Mouse (Mus musculus) yolk sac, embryonic 10.5 days (tissue): ENCODE measurements at regions not wholly inside any gene's neighbourhood (a gene's known extent, or its start where the extent isn't known, plus 50 kb on each side); places are given as distances from the start of the nearest gene placed in this dataset.
A peak's percentile ranks its signal among the peaks of the same experiment; 100 is the strongest.
"Not testable (repeated sequence)": the region's sequence is repeated elsewhere in the genome, so short reads cannot be mapped to it uniquely, and the experiment has no call there.

Source experiments
- DNase-seq: peaks from one replicate; pipeline ENCODE4 v3.0.0-alpha.2; 2017; ENCODE audit warnings: low spot score

DNA sequence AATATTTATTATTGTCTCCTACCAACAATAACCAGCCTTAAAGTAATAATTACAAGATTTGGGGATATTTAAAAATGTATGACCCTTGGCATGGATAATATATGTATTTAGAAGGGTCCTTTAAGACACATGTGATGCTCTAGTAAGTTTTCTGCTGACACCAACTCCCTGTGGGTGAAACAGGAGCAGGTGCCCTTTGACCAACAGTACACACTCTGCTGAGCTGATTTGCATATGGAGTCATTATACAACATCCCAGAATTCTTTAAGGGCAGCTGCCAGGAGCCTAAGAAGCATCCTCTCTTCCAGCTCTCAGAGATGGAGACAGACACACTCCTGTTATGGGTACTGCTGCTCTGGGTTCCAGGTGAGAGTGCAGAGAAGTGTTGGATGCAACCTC is 274.1 kb downstream of the Rpia start:
- no peak for DNase-seq

DNA sequence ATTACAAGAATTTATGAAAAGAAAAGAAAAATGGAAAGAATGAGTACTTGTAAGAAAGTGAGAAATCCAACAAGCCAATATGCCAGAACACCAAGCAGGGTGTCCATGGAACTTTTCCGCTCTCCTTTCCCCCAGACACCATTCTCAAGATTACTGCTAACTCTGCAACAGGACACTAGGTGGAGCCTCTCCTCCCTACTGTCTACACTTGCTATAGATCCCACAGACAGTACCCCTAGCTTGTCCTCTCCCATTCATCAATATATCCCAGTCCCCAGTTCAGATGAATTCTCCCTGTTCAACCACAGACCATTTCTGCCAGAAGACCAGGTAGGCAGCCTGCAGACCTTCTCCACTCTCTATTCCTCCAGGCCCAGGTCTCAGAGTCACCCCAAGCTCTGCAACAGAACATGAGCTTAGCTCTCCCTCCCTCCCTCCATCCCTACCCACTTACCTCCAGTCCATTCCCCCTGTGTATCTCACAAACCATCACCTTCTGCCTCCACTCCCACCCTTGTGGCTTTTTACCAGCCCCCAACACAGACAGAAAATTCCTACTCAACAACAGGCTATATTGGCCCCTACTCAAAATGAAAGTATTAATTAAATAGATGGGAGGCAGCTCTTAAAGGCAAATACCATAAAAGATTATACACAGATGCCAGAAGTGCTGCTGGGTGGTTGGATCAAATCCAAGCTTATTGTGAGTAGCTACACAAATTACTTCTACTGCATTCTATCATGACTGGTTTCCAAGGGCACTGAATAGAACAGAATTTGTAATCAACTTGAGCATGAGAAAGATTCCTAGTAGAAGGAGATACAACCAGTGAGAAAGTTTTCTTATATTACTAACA is 323.2 kb downstream of the Rpia start:
- DNase-seq: no peak

DNA sequence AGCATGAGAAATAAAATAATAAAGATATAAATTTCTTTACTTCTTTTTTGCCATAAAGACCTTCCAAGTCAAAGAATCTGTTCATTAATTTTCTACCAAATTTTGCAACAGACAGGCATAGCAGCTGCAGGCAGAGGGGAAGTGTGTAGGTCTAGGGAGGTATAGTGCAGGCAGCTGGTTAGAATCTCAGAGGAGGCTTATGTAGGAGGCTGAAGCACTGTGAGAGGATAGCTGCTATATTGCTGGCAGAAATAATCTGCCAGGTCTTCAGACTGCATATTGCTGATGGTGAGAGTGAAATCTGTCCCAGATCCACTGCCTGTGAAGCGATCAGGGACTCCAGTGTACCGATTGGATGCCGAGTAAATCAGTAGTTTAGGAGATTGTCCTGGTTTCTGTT is 334.8 kb downstream of the Rpia start:
- no peak for DNase-seq

DNA sequence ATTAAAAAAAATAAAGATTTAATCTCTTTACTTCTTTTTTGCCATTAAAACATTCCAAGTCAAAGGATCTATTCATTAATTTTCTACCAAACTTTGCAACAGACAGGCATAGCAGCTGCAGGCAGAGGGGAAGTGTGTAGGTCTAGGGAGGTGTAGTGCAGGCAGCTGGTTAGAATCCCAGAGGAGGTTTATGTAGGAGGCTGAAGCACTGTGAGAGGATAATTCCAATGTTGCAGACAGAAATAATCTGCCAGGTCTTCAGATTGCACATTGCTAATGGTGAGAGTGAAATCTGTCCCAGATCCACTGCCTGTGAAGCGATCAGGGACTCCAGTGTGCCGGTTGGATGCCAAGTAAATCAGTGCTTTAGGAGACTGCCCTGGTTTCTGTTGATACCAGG is 357.3 kb downstream of the Rpia start:
- DNase-seq: not testable (repeated sequence)

DNA sequence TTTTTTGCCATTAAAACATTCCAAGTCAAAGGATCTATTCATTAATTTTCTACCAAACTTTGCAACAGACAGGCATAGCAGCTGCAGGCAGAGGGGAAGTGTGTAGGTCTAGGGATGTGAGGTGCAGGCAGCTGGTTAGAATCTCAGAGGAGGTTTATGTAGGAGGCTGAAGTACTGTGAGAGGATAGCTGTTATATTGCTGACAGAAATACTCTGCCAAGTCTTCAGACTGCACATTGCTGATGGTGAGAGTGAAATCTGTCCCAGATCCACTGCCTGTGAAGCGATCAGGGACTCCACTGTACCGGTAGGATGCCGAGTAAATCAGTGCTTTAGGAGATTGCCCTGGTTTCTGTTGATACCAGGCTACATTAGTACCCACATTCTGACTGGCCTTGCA is 385.7 kb downstream of the Rpia start:
- DNase-seq: not testable (repeated sequence)

DNA sequence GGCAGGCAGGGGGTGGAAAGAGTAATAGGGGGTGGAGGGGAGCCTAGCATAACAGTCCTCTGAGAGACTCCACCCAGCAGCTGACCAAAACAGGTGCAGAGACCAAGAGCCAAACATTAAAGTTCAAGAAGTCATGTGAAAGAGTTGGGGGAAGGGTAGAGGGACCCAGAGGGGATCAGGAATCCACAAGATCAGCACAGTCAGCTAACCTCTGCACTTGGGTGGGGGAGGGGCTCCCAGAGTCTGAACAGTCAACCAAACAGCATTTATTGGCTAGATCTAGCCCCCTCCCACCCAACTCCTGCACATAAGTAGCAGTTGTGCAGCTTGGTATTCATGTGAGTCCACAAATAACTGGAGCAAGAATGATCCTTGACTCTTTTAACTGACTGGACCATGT is 402.2 kb downstream of the Rpia start:
- DNase-seq: not testable (repeated sequence)

DNA sequence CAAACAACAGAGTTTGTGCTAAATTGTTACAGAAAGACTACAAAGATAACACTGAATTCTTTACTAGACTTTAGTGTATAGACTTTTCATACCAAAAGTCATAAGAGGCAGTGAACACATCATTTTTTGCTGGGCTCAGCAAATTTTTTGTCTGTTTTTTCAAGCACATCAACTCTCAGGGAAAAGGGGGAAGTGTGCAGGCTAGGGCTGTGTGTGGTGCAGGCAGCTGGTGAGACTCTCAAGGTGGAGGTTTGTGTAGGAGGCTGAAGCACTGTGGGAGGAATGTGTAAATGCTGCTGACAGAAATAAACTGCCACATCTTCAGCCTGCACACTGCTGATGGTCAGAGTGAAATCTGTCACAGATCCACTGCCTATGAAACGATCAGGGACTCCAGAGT is 405.6 kb downstream of the Rpia start:
- DNase-seq: not testable (repeated sequence)

DNA sequence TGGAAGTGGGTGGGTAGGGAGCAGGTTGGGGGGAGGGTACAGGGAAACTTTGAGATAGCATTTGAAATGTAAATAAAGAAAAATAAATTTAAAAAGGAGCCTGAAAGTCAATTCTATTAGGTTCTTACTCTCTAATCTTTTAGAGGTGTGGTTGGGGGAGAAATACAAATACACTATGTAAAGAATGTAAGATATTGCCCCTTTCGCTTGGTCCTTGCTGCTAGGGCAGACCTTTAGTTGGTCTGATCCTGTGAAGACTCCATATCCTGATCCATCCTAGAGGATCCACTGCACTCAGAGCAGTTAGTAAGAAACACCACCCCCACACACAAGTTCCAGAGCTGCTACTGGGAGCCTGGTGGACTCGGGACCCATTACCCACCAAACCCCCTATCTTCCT is 412.7 kb downstream of the Rpia start:
- not testable (repeated sequence) for DNase-seq

DNA sequence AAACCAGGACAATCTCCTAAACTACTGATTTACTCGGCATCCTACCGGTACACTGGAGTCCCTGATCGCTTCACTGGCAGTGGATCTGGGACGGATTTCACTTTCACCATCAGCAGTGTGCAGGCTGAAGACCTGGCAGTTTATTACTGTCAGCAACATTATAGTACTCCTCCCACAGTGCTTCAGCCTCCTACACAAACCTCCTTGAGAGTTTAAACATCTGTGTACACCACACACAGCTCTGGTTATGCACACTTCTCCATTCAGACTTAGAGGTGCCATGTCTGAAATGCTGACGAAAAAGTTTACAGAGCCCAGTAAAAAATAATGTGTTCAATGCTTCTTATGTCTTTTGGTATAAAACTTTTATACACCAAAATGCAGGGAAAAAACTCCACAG is 420.2 kb downstream of the Rpia start:
- not testable (repeated sequence) for DNase-seq

DNA sequence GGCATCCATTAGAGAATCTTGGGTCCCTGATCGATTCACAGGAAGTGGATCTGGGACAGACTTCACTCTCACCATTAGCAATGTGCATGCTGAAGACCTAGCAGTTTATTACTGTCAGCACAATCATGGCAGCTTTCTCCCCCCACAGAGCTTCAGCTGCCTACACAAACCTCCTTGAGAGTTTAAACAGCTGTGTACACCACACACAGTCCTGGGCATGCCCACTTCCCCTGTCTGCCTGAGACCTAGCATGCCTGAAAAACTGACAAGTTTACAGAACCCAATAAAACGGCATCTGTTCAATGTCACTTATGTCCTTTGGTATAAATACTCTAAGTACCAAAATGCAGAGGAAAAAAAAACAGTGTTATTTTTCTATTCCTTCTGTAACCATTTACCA is 435.7 kb downstream of the Rpia start:
- DNase-seq: peak; percentile 12

DNA sequence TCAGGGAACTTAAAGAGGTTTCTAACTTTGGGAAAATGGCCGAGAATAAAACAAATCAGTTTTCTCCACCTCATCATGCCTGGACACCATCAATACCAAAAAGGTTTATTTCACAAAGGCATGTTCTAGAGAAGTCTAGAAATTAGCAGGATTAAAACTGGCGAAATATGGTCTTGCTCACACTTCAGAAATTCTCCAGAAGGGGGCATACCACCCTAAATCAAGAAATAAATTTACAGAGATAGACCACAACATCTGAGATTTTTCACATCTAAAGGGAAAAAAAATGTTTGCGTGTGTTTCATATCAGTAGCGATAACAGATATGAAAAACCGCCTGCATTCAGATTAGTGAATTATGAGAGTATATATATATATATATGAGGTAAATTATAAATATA is 449.9 kb downstream of the Rpia start:
- DNase-seq: no peak

DNA sequence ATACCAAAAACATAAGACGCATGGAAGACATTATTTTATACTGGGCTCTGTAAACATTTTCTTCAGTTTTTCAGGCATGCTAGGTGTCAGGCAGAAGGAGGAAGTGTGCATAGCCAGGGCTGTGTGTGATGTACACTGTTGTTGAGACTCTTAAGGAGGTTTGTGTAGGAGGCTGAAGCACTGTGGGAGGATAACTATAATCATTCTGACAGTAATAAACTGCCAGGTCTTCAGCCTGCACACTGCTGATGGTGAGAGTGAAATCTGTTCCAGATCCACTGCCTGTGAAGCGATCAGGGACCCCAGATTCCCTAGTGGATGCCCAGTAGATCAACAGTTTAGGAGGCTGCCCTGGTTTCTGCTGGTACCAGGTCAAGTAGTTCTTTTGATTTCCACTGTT is 451.3 kb downstream of the Rpia start:
- not testable (repeated sequence) for DNase-seq

DNA sequence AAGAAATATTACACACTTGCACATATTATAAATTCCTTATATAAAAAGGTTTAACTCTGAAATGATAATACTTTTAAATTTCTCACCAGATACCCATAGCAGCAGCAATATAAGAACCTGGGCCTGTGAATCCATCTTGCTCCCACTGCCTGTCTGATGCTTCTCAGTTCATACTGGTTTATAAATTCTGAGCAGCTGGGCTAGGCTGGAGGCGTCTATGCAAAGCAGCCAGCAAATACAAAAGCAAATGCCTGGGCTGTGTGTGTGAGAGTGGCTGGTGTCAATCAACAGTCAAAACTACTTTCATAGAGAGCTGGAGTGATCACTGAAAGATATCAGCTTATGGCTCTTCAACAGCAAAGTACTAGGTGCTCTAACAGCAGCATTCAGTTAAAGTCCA is 476.7 kb downstream of the Rpia start:
- no peak for DNase-seq

DNA sequence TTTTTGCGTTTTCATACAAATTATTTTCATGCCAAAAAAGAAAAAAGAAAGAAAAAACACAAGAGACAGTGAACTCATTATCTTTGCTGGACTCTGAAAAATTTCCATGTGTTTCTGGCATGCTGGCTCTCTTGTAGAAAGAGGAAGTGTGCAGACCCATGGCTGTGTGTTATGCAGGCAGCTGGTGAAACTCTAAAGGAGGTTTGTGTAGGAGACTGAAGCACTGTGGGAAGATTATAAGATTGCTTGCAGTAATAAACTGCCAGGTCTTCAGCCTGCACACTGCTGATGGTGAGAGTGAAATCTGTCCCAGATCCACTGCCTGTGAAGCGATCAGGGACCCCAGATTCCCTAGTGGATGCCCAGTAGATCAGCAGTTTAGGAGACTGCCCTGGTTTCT is 477.4 kb downstream of the Rpia start:
- DNase-seq: not testable (repeated sequence)

DNA sequence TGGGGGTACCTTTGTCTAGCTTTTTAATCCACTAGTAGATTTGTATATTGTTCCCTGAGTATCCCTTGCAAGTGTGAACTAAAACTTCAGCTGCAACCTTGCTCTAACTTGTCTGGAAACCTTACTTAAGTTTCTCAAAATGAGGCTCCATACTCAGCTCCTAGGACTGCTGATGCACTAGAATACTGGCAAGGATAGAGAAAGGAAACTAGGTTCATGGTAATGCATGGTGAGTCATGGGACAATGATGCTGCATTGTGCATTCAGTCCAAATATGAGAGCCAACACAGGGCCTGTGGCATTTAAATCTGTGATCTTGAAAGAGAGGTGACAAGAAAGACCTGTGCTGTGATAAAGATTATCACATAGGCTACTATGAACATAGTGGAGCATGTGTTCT is 490.9 kb downstream of the Rpia start:
- DNase-seq: not testable (repeated sequence)

DNA sequence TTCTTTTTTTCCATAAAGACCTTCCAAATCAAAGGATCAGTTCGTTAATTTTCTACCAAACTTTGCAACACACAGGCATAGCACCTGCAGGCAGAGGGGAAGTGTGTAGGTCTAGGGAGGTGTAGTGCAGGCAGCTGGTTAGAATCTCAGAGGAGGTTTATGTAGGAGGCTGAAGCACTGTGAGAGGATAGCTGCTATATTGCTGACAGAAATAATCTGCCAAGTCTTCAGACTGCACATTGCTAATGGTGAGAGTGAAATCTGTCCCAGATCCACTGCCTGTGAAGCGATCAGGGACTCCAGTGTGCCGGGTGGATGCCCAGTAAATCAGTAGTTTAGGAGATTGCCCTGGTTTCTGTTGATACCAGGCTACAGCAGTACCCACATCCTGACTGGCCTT is 531.8 kb downstream of the Rpia start:
- not testable (repeated sequence) for DNase-seq

DNA sequence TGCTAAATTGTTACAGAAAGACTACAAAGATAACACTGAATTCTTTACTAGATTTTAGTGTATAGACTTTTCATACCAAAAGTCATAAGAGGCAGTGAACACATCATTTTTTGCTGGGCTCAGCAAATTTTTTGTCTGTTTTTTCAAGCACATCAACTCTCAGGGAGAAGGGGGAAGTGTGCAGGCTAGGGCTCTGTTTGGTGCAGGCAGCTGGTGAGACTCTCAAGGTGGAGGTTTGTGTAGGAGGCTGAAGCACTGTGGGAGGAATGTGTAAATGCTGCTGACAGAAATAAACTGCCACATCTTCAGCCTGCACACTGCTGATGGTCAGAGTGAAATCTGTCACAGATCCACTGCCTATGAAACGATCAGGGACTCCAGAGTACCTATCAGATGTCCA is 551.9 kb downstream of the Rpia start:
- DNase-seq: not testable (repeated sequence)

DNA sequence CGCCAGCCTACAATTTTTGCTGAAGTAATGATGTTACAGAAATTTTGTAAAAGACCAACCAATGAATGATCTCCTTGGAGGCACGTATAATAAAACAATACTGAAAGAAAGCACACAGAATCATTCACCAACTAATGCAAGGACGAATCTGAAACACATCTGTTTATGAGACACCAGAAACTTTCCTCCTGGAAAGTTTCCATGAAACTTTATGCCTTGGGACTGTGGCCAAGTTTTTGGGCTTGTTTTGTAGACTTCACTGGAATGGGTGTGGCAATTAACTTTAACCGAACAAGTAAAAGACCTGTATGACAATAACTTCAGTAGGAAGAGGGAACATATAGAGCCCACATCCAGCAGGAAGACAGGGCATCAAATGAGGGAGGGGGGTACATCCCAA is 564.9 kb downstream of the Rpia start:
- no peak for DNase-seq

DNA sequence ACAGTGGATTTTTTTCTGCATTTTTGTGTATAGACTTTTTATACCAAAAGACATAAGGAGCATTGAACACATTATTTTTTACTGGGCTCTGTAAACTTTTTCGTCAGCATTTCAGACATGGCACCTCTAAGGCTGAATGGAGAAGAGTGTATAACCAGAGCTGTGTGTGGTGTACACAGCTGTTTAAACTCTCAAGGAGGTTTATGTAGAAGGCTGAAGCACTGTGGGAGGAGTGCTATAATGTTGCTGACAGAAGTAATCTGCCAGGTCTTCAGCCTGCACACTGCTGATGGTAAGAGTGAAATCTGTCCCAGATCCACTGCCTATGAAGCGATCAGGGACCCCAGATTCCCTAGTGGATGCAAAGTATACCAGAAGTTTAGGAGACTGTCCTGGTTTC is 575.4 kb downstream of the Rpia start:
- DNase-seq: not testable (repeated sequence)

DNA sequence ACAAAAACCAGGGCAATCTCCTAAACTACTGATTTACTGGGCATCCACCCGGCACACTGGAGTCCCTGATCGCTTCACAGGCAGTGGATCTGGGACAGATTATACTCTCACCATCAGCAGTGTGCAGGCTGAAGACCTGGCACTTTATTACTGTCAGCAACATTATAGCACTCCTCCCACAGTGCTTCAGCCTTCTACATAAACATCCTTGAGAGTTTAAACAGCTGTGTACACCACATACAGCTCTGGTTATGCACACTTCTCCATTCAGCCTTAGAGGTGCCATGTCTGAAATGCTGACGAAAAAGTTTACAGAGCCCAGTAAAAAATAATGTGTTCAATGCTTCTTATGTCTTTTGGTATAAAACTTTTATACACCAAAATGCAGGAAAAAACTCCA is 576.3 kb downstream of the Rpia start:
- DNase-seq: not testable (repeated sequence)
